Mouse (Mus musculus) intestine, embryonic 16.5 days (tissue): ENCODE measurements around the gene Cd9. TPM values are rescaled to one million over a fixed set of nuclear protein-coding genes. Genes with fewer than 3 reads are reported as not detected.
"Not testable (repeated sequence)": the region's sequence is repeated elsewhere in the genome, so short reads cannot be mapped to it uniquely, and the experiment has no call there.

Source experiments
- ATAC-seq: fragments of 200-750 bp; cut with Nextera tagmentation; 2 replicates; pipeline ENCODE4 v1.8.0; 2017; ENCODE audit warnings: moderate TSS enrichment, moderate library complexity
- H3K27ac ChIP-seq: fragments of 300-500 bp; sonication (generic); 2 replicates; pipeline ENCODE4 v1.5.1; 2014; ENCODE audit warnings: mild to moderate bottlenecking, low read length
- H3K27me3 ChIP-seq: fragments of 300-500 bp; sonication (generic); replicated peaks from 2 replicates; pipeline ENCODE4 v1.6.1; 2014; ENCODE audit warnings: low read length, control low read depth, mixed read lengths; ENCODE audit not compliant: control insufficient read depth, insufficient read depth
- H3K36me3 ChIP-seq: fragments of 300-500 bp; sonication (generic); 2 replicates; pipeline ENCODE4 v1.6.1; 2014; ENCODE audit warnings: low read length, control low read depth; ENCODE audit not compliant: control insufficient read depth, insufficient read depth
- H3K4me1 ChIP-seq: fragments of 300-500 bp; sonication (generic); 2 replicates; pipeline ENCODE4 v1.6.1; 2014; ENCODE audit warnings: low read length, control low read depth, mixed read lengths; ENCODE audit not compliant: control insufficient read depth, insufficient read depth
- H3K4me2 ChIP-seq: fragments of 300-500 bp; sonication (generic); 2 replicates; pipeline ENCODE4 v1.6.1; 2014; ENCODE audit warnings: low read depth, low read length, control low read depth
- H3K4me3 ChIP-seq: fragments of 300-500 bp; sonication (generic); 2 replicates; pipeline ENCODE4 v1.5.1; 2014; ENCODE audit warnings: mild to moderate bottlenecking, low read length
- H3K9ac ChIP-seq: fragments of 300-500 bp; sonication (generic); 2 replicates; pipeline ENCODE4 v1.6.1; 2014; ENCODE audit warnings: low read depth, low read length
- H3K9me3 ChIP-seq: fragments of 300-500 bp; sonication (generic); 2 replicates; pipeline ENCODE4 v1.6.1; 2016; ENCODE audit warnings: low read length, control low read depth; ENCODE audit not compliant: control insufficient read depth
- whole genome bisulfite sequencing: fragments of 180-500 bp; shearing (Covaris S2); extraction: QIAGEN DNeasy Blood & Tissue Kit; methylation state at CpG from one replicate; pipeline ENCODE4 v1.1.7; 2014; 5-methylcytosine and 5-hydroxymethylcytosine counted together
- polyA plus RNA-seq: library from polyadenylated mRNA; unstranded; fragments of >200 nt; fragmentation: Nextera tagmentation; extraction: Ambion mirVana; gene quantifications from 2 replicates; pipeline ENCODE4 v1.2.1, GENCODE M21; 2015

Gene Cd9
- polyA plus RNA-seq, 1 experiment from 2014 or later = 167 TPM

DNA sequence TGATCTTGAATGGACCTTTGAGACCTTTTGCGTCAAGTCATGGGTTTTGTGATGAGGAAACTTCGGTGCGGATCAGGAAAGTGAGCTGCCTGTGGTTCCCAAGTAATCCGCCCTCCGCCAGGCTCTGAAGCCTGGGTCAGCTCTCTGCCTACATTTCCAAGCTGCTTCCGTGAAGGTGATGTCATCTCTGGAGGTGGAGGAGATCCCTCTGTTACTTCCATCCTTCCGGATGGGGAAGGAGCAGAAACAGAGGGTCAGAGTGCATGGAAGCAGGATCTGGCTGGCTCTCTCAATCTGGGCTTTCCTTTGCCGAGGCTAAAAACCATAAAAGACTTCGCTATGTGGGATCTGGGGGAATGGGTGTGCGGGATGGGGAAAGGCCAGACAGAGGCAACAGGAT is 3.2 kb downstream of the Cd9 start:
- H3K4me2 ChIP-seq = no peak overlapping the region
- peak; percentile 16; the same call in 1 of the 2 replicates for ATAC-seq
- 76% methylated on average over 10 of the region's 10 CpGs for WGBS
- no peaks in the 10 kb centered on the region for H3K27me3 ChIP-seq
- H3K4me1 ChIP-seq = peaks cover 16% of the 10 kb centered on the region; the same call in 1 of the 2 replicates
- H3K9ac ChIP-seq = 0 out of 2 replicates have a peak overlapping the region, but pooled peaks have one; percentile 11
- peak overlapping the region; percentile 9; the same call in 1 of the 2 replicates for H3K4me3 ChIP-seq
- no peak overlapping the region for H3K27ac ChIP-seq
- no peaks in the 10 kb centered on the region for H3K36me3 ChIP-seq
- no peaks in the 10 kb centered on the region for H3K9me3 ChIP-seq

DNA sequence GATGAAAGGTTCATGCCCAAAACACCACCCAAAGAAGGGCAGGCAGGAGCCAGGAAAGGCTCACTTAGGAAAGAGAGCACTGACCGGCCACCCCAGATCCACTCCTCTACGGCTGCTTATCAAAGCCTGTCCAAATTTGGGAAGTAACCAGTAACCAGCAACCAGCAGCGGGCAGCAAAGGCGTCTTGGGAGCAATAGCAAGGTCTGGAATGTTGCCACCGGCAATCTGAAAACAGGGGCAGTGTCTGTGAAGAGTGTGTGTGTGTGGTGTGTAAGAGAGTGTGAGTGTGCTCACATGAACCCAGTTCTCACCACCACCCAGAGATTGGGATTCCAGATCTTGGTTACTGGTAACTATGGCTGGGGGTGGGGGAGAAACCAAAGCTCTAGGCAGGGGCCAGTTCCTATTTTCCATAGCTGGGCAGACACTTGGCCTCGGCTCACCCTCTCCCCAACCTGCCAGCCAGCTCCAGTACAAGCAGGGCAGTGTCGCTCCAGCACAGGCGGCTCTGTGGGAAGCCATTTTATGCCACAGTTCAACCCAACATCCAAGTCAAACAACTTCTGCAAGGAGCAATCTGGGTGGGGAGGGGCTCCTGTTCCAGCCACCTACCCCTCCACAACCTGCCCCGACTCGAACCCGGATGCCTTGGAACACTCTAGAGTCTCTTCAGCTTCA is 4.6 kb downstream of the Cd9 start:
- 76% methylated on average over 11 of the region's 11 CpGs for WGBS
- no peak for ATAC-seq

DNA sequence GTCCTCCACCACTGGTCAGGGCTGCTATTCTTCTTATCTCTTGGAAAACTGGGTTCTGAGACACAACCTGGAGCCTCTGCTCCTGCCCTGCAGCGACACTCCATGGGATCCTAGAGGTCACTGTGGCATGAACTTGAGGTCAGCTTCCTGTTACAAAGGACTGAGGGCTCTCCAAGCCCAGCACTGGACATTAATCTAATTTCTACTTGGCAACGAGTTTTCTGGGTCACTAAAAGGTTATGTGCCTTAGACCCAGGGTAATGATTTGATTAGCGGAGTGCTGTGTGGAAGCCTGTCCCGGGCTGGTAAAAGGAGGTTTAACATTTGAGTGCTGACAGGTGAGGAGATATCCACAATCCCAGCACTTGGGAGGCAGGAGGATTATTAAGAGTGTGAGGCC is 9.0 kb downstream of the Cd9 start:
- WGBS = 49% methylated on average over 4 of the region's 4 CpGs
- ATAC-seq = no peak
- H3K27ac ChIP-seq = no peak overlapping the region
- no peaks in the 10 kb centered on the region for H3K36me3 ChIP-seq
- H3K9ac ChIP-seq = no peak overlapping the region
- peaks cover 31% of the 10 kb centered on the region for H3K4me1 ChIP-seq
- H3K4me3 ChIP-seq = no peak overlapping the region
- H3K27me3 ChIP-seq = no peaks in the 10 kb centered on the region
- H3K4me2 ChIP-seq = no peak overlapping the region
- no peaks in the 10 kb centered on the region for H3K9me3 ChIP-seq

More for the DNA sequence above, 4.6 kb downstream of the Cd9 start:
- no peaks in the 10 kb centered on the region for H3K27me3 ChIP-seq
- H3K27ac ChIP-seq = no peak overlapping the region
- H3K4me3 ChIP-seq = no peak overlapping the region
- no peak overlapping the region for H3K4me2 ChIP-seq
- no peaks in the 10 kb centered on the region for H3K36me3 ChIP-seq
- no peaks in the 10 kb centered on the region for H3K9me3 ChIP-seq
- peaks cover 16% of the 10 kb centered on the region; the same call in 1 of the 2 replicates for H3K4me1 ChIP-seq
- H3K9ac ChIP-seq = no peak overlapping the region

DNA sequence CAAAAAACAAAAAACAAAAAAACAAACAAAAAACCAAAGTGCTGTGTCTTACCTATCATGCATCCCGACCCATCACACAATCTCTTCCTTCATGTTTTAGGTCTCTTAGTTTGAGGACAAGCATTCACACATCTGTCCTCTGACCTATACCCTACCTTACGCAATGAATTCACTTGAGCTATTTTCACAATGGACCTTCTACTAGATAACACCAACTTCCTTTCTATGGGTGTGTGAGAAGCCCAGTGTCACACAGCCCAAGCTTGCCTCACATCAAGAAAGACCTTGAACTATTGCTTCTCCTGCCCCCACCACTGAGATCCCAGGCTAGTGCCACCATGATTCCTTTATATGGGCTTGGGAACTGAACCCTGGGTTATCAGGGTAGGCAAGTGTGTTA is 9.9 kb downstream of the Cd9 start:
- no peak overlapping the region for H3K4me2 ChIP-seq
- H3K4me1 ChIP-seq = peaks cover 34% of the 10 kb centered on the region
- no peak overlapping the region for H3K9ac ChIP-seq
- no peaks in the 10 kb centered on the region for H3K9me3 ChIP-seq
- WGBS = 94% methylated on average over 2 of the region's 2 CpGs
- no peaks in the 10 kb centered on the region for H3K27me3 ChIP-seq
- ATAC-seq = no peak
- no peaks in the 10 kb centered on the region for H3K36me3 ChIP-seq
- H3K27ac ChIP-seq = no peak overlapping the region
- no peak overlapping the region for H3K4me3 ChIP-seq

DNA sequence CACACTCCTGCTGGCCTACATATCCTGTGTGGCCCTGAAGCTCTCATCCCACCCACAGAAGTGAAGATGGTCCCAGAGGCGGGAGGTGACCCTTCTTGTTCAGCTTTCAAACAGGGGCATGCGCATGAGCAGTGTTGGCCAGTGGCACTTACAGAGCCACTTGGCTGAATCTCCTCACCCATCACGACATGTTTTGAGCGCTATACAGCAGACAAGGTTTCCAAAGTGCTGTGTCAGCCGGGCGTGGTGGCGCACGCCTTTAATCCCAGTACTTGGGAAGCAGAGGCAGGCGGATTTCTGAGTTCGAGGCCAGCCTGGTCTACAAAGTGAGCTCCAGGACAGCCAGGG is 10.3 kb downstream of the Cd9 start:
- H3K27me3 ChIP-seq, H3K4me2 ChIP-seq, H3K9ac ChIP-seq, H3K9me3 ChIP-seq, ATAC-seq, H3K36me3 ChIP-seq, H3K27ac ChIP-seq, H3K4me3 ChIP-seq: not testable (repeated sequence)
- peaks cover 34% of the 10 kb centered on the region for H3K4me1 ChIP-seq
- 89% methylated on average over 10 of the region's 10 CpGs for WGBS

DNA sequence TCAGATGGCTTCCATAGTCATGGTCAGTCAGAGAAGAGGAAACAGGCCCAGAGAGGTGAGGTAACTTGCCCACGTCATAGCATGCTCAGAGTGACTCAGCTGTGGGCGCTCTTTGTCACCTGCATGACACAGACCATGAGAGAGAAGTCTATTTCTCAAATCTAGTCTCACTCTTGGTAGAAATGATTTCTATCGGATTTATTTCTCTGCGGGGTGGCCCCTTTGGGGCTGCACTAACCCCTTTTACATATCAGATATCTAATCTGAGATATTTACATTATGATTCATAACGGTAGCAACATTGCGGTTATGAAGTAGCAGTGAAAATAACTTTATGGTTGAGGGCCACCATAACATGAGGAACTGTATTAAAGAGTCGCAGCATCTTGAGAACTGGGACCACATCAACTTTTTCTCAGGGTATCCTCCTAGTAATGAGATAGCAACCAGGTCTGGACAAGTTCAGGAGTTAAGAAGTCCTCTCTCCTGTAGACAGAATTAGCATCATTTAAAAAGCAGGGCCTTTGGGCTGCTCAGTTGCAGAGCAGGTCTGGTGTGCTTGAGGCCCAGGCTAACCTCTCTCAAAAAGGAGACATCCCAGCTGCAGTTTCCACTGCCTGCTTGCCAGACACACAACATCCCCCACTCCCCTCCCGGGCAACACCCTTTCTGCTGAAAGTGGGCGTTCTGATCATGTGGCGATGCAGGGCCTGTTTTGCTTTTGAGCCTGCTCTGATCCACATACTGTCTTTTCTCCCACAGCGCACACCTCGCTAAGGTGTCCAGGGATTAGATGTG is 10.9 kb downstream of the Cd9 start:
- Histone ChIP-seq H3K4me2 (no peak overlapping the region), H3K4me3 (no peak overlapping the region), H3K9ac (no peak overlapping the region), H3K36me3 (no peaks in the 10 kb centered on the region), H3K4me1 (peaks cover 35% of the 10 kb centered on the region), H3K9me3 (no peaks in the 10 kb centered on the region), H3K27me3 (no peaks in the 10 kb centered on the region), H3K27ac (no peak overlapping the region)
- 80% methylated on average over 12 of the region's 12 CpGs for WGBS
- ATAC-seq = no peak

DNA sequence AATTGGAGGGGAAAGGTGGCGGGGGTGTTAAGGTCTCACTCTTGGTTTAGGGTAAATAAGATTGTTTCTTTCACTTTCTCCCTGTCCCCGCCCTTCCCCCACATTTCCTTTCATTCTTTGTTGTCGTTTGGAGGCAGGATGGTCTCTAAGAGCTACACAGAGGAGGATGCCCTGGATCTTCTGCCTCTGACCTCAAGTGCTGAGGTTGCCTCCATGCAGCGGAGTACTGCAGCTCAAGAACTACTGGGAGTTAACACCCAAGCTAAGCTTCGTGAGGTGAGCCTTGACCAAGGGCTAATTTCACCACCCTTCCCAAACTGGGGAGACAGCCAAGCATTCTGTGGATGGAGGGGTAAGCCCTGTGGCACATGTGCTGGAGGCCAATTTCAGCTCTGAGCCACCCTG is 12.2 kb downstream of the Cd9 start:
- Histone ChIP-seq H3K4me3 (no peak overlapping the region), H3K27me3 (no peaks in the 10 kb centered on the region), H3K9ac (no peak overlapping the region), H3K27ac (no peak overlapping the region), H3K9me3 (no peaks in the 10 kb centered on the region), H3K4me1 (peaks cover 40% of the 10 kb centered on the region), H3K36me3 (no peaks in the 10 kb centered on the region), H3K4me2 (no peak overlapping the region)
- ATAC-seq = no peak
- 61% methylated on average over 5 of the region's 5 CpGs for WGBS

DNA sequence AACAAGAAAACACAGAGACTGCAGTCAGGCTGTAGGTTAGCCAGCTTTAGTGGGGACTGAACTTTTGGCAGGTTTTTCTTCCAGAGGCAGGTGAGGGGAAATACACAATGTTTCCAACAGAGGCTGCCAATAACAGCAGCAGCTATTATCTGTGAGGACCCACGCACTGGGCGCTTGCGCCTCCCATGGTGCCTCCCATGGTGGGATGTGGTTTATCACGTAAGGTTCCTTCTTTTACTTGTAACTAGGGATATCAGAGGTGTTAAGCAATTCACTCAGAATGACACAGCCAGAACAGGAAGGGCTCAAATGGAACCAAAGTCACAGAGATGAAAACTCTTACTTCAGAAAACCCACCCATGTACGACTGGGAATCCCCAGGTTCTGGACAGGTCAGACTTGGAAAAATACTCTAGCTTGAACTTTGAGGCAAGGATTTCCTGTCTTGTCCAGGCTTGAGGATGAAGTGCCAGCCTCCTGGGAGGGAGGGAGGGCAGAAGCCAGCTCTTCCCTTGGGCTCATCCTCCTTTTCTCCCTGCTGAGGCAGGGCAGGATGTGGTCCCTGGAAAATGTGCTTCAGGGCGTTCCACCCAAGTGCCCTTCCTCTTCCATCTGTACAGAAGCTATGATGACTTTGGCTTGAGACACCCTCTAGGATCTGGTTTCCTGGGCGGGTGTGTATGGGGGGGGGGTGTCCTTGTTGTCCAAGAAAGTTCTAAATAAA is 12.8 kb downstream of the Cd9 start:
- Histone ChIP-seq H3K4me3 (no peak overlapping the region), H3K4me1 (peaks cover 46% of the 10 kb centered on the region), H3K27ac (peak overlapping the region; percentile 1; the same call in 1 of the 2 replicates), H3K4me2 (no peak overlapping the region), H3K36me3 (no peaks in the 10 kb centered on the region), H3K9ac (no peak overlapping the region), H3K27me3 (no peaks in the 10 kb centered on the region), H3K9me3 (no peaks in the 10 kb centered on the region)
- WGBS = 58% methylated on average over 7 of the region's 7 CpGs
- ATAC-seq = no peak
